ENCODE assay signal across 23 mouse cellular contexts in the genomic region with DNA sequence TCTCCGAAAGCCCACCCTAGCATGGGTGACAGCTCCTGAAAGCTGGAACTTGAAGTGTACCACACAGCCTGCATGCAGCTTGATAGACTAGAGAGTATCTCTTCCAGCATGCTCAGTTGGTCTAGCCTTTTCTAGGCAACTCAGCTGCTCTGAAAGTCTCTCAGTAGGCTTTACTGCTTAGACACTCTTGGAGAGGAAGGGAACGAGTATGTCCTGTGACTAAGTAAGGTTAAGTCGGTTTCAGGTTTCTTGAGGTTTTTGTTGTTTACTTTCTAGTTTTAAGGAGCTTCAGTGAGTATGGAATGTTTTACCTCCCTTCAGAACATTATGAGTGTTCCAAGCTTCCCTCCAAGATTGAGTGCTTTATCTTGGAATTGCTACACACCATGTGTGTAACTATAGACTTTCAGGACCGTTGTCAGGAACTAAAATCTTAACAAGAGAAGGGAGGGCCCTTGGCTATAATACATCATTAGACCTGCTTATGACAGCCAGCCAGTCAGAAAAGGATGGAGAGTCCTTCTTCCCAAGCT. TPM values are rescaled to one million over a fixed set of nuclear protein-coding genes. Genes with fewer than 3 reads are reported as not detected.
"Had no signal": no experiment of that assay in that cellular context is flagged by ENCODE, and none has a peak within 500 bp of the region (broad histone marks: within the 10 kb centered on the region; RNA-seq: fewer than 3 reads in every experiment).

No protein-coding gene starts in this region.

- H3K27me3 ChIP-seq: intestine, embryonic 15.5 days; limb, embryonic 13.5 days; liver, embryonic 12.5 days; liver, embryonic 15.5 days had no signal

- DNase-seq: kidney, adult 11 months; kidney, adult 9 months; kidney, postnatal 14 days; kidney, postnatal 4 days; layer of hippocampus, adult 9-11 months; liver; midbrain, embryonic 14.5 days; thymus, adult 18-20 months; thymus, postnatal 36 days had no signal

- ATAC-seq: intestine, embryonic 15.5 days; liver, embryonic 12.5 days had no signal

- H3K4me1 ChIP-seq: intestine, embryonic 15.5 days; limb, embryonic 10.5 days had no signal

- H3K4me2 ChIP-seq: intestine, embryonic 15.5 days; limb, embryonic 13.5 days; liver, embryonic 12.5 days; liver, embryonic 15.5 days had no signal

- H3K9me3 ChIP-seq: intestine, embryonic 15.5 days; limb, embryonic 10.5 days; limb, embryonic 13.5 days; liver, embryonic 12.5 days; liver, embryonic 15.5 days had no signal

- H3K9ac ChIP-seq: intestine, embryonic 15.5 days; limb, embryonic 13.5 days; liver, embryonic 12.5 days; liver, embryonic 15.5 days had no signal

- H3K27ac ChIP-seq: intestine, embryonic 15.5 days; layer of hippocampus, adult 2 months; limb, embryonic 10.5 days; limb, embryonic 13.5 days; liver, embryonic 12.5 days; liver, embryonic 15.5 days; macrophage had no signal

- H3K4me3 ChIP-seq: intestine, embryonic 15.5 days; layer of hippocampus, adult 2 months; limb, embryonic 10.5 days; limb, embryonic 13.5 days; liver, embryonic 12.5 days; liver, embryonic 15.5 days had no signal

RNA-seq across cellular contexts. Expression of gene Gm28539, which starts 57.5 kb away (rescaled TPM):
- polyA plus RNA-seq: intestine, embryonic 15.5 days; kidney, embryonic 16.5 days; limb, embryonic 10.5 days; limb, embryonic 13.5 days; liver, embryonic 12.5 days; liver, embryonic 15.5 days; macrophage; midbrain, embryonic 14.5 days; neural tube, embryonic 11.5 days; neural tube, embryonic 14.5 days; small intestine, adult 2 months; stomach, embryonic 16.5 days; testis, adult 2 months; urinary bladder, adult 2 months had no signal
